In genomic region chr15:94661398-94661797, GRCm38 (mm10) we compare ENCODE assay signal across 9 mouse cellular contexts. TPM values are rescaled to one million over a fixed set of nuclear protein-coding genes. Genes with fewer than 3 reads are reported as not detected.
DNase-seq lines count a peak whose midpoint lies in the region; ATAC-seq lines count a peak whose summit lies in the region.
"Had no signal": no experiment of that assay in that cellular context is flagged by ENCODE, and none has a peak within 500 bp of the region (broad histone marks: within the 10 kb centered on the region; RNA-seq: fewer than 3 reads in every experiment).

No protein-coding gene starts in this region.

- no peak for ATAC-seq in neural tube, embryonic 13.5 days (ENCODE audit: low read depth)
- no peak for ATAC-seq in neural tube, embryonic 15.5 days (ENCODE audit: low FRiP score)

- H3K27me3 ChIP-seq in neural tube, embryonic 13.5 days: no peaks in the 10 kb centered on the region
- no peaks in the 10 kb centered on the region for H3K27me3 ChIP-seq in neural tube, embryonic 15.5 days (replicated peaks)

- H3K27ac ChIP-seq in neural tube, embryonic 13.5 days (replicated peaks): no peak overlapping the region
- no peak overlapping the region for H3K27ac ChIP-seq in neural tube, embryonic 15.5 days (replicated peaks)

- no peaks in the 10 kb centered on the region for H3K9me3 ChIP-seq in neural tube, embryonic 13.5 days
- H3K9me3 ChIP-seq in neural tube, embryonic 15.5 days (replicated peaks): no peaks in the 10 kb centered on the region

- no peaks in the 10 kb centered on the region for H3K36me3 ChIP-seq in neural tube, embryonic 13.5 days
- no peaks in the 10 kb centered on the region for H3K36me3 ChIP-seq in neural tube, embryonic 15.5 days

- H3K9ac ChIP-seq in neural tube, embryonic 13.5 days: no peak overlapping the region
- H3K9ac ChIP-seq in neural tube, embryonic 15.5 days (replicated peaks): no peak overlapping the region

- DNase-seq in gastrocnemius, adult 18-20 months (ENCODE audit: low spot score): peak; percentile 19
- no peak for DNase-seq in gastrocnemius, postnatal 36 days
- peak; percentile 85 for DNase-seq in embryo, embryonic 10.5 days (ENCODE audit: low spot score)
- DNase-seq in mesoderm, embryonic 11.5 days (ENCODE audit: low read depth, low spot score): peak; percentile 70
- DNase-seq in left cerebral cortex, adult 9 months (ENCODE audit: low spot score in 2 of 2): no peak
- DNase-seq in spleen, adult 18-20 months: no peak

- H3K4me1 ChIP-seq in neural tube, embryonic 13.5 days (replicated peaks): peaks cover 32% of the 10 kb centered on the region
- H3K4me1 ChIP-seq in neural tube, embryonic 15.5 days: peaks cover 29% of the 10 kb centered on the region

- WGBS in neural tube, embryonic 13.5 days: 25% methylated on average over 9 of the region's 9 CpGs
- WGBS in neural tube, embryonic 15.5 days: 20% methylated on average over 9 of the region's 9 CpGs

- intact Hi-C loops in gastrocnemius, postnatal 36 days (cut with DNase I): loop anchor here (2.0 kb wide), 1 partner anchor 105 kb away; no protein-coding TSS in a partner anchor

- no peak overlapping the region for H3K4me3 ChIP-seq in neural tube, embryonic 13.5 days
- no peak overlapping the region for H3K4me3 ChIP-seq in neural tube, embryonic 15.5 days (replicated peaks)

- H3K4me2 ChIP-seq in neural tube, embryonic 13.5 days: peak overlapping the region; percentile 25; the same call in 1 of the 2 replicates
- H3K4me2 ChIP-seq in neural tube, embryonic 15.5 days: no peak overlapping the region

RNA-seq across cellular contexts. Expression of gene Tmem117, which starts 32.4 kb away (rescaled TPM):
- 10 to 100 TPM; 15.6 to 19.1 TPM for total RNA-seq in gastrocnemius, adult 18-20 months (2021)
- total RNA-seq in gastrocnemius, postnatal 36 days (2021): 10 to 100 TPM; 21.2 to 21.3 TPM
- 8.6 and 9.9 TPM in 2 replicates for polyA plus RNA-seq in neural tube, embryonic 13.5 days (2015; fragmentation: Nextera tagmentation; extraction: Ambion mirVana)
- 19.3 and 22.1 TPM in 2 replicates for polyA plus RNA-seq in neural tube, embryonic 15.5 days (2015; fragmentation: Nextera tagmentation; extraction: Ambion mirVana)
- polyA plus RNA-seq: liver, adult 2 months had no signal

Comparison
In these comparisons a context has a peak if more than half of its experiments do, and no peak if none do; other contexts are left out.
1. DNase-seq: peak in gastrocnemius, adult 18-20 months (single experiment), embryo, embryonic 10.5 days (single experiment) and mesoderm, embryonic 11.5 days (single experiment); none in gastrocnemius, postnatal 36 days (0 of 2), left cerebral cortex, adult 9 months (0 of 2) and spleen, adult 18-20 months (0 of 2).